Mouse (Mus musculus): ENCODE measurements at regions not wholly inside any gene's neighbourhood (a gene's known extent, or its start where the extent isn't known, plus 50 kb on each side); places are given as distances from the start of the nearest gene placed in this dataset.

- TF ChIP-seq CTCF (IDR thresholded peaks at IDR 0.05; ENCODE audit: low read depth), result no peak
- no peak for TF ChIP-seq EP300 (IDR thresholded peaks at IDR 0.05; ENCODE audit: low read depth)
Observed at GRCm38 (mm10) chr2:128428154-128428553, 162.9 kb upstream of the Spdye4c start.

Data from liver, embryonic 14.5 days (tissue).